ENCODE assay signal across 28 mouse cellular contexts in genomic region chr1:171977891-171978290, GRCm38 (mm10).
"Had no signal": no experiment of that assay in that cellular context is flagged by ENCODE, and none has a peak within 500 bp of the region (broad histone marks: within the 10 kb centered on the region; RNA-seq: fewer than 3 reads in every experiment).

No protein-coding gene starts in this region.

- H3K27ac ChIP-seq: embryonic facial prominence, embryonic 10.5 days; embryonic facial prominence, embryonic 12.5 days; embryonic facial prominence, embryonic 13.5 days; embryonic facial prominence, embryonic 15.5 days; forebrain, embryonic 10.5 days; forebrain, embryonic 12.5 days; forebrain, embryonic 13.5 days; forebrain, embryonic 15.5 days; gastrocnemius, adult 2 months; heart, adult 2 months had no signal

- H3K4me3 ChIP-seq: embryonic facial prominence, embryonic 10.5 days; embryonic facial prominence, embryonic 12.5 days; embryonic facial prominence, embryonic 13.5 days; embryonic facial prominence, embryonic 15.5 days; erythroblast, embryonic 14.5 days; forebrain, embryonic 10.5 days; forebrain, embryonic 12.5 days; forebrain, embryonic 13.5 days; forebrain, embryonic 15.5 days; gastrocnemius, adult 2 months; heart, adult 2 months had no signal

- H3K9ac ChIP-seq: embryonic facial prominence, embryonic 12.5 days; embryonic facial prominence, embryonic 13.5 days; embryonic facial prominence, embryonic 15.5 days; forebrain, embryonic 12.5 days; forebrain, embryonic 13.5 days; forebrain, embryonic 15.5 days; forebrain, postnatal 0 days had no signal

- DNase-seq: cerebellum, adult 2 months; cerebellum, adult 8-10 months; cerebellum, adult 9-10 months; cerebellum, adult 9-11 months; cerebellum, postnatal 10 days; cerebellum, postnatal 14 days; cerebellum, postnatal 25 days; cerebellum, postnatal 36 days; embryo, embryonic 11 days; forebrain, postnatal 0 days; gastrocnemius, adult 2 months; gastrocnemius, postnatal 10 days; gastrocnemius, postnatal 14 days; gastrocnemius, postnatal 25 days; gastrocnemius, postnatal 36 days; heart, adult 18-20 months; heart, adult 2 months had no signal

- H3K9me3 ChIP-seq: embryonic facial prominence, embryonic 10.5 days; embryonic facial prominence, embryonic 12.5 days; embryonic facial prominence, embryonic 13.5 days; embryonic facial prominence, embryonic 15.5 days; forebrain, embryonic 10.5 days; forebrain, embryonic 12.5 days; forebrain, embryonic 15.5 days had no signal

- H3K4me2 ChIP-seq: embryonic facial prominence, embryonic 12.5 days; embryonic facial prominence, embryonic 13.5 days; embryonic facial prominence, embryonic 15.5 days; forebrain, embryonic 12.5 days; forebrain, embryonic 13.5 days; forebrain, embryonic 15.5 days had no signal

- H3K27me3 ChIP-seq: embryonic facial prominence, embryonic 12.5 days; embryonic facial prominence, embryonic 13.5 days; embryonic facial prominence, embryonic 15.5 days; forebrain, embryonic 13.5 days; forebrain, embryonic 15.5 days had no signal

- H3K36me3 ChIP-seq: embryonic facial prominence, embryonic 10.5 days; embryonic facial prominence, embryonic 12.5 days; embryonic facial prominence, embryonic 13.5 days; embryonic facial prominence, embryonic 15.5 days; forebrain, embryonic 10.5 days; forebrain, embryonic 12.5 days; forebrain, embryonic 15.5 days had no signal

- H3K4me1 ChIP-seq: embryonic facial prominence, embryonic 10.5 days; embryonic facial prominence, embryonic 12.5 days; embryonic facial prominence, embryonic 13.5 days; embryonic facial prominence, embryonic 15.5 days had no signal

- ATAC-seq: forebrain, embryonic 13.5 days; forebrain, embryonic 14.5 days; forebrain, embryonic 15.5 days; forebrain, embryonic 16.5 days; forebrain, postnatal 0 days had no signal
